Mouse (Mus musculus): ENCODE measurements around the gene Slc4a4.
"Not testable (repeated sequence)": the region's sequence is repeated elsewhere in the genome, so short reads cannot be mapped to it uniquely, and the experiment has no call there.

Gene Slc4a4

DNA sequence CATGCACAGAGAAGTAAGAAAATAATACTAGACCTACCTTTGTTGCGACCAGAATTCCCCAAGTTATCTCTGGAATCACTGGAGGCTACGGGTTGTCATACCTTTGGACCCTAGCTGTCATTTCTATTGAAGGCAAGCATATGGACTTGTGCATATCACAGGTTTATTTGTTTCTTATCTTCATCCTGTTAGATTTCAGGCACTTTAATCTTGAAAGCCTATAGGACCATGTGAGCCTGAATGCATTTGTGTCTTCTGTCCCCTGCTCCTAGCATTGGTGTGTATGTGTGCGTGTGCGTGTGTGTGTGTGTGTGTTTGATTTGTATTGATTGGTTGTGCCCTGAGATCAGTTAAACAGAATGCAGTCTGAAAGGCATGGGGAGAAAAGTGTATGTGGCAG, 185.3 kb downstream of the Slc4a4 start:
- ATAC-seq (ENCODE audit: low TSS enrichment): no peak

DNA sequence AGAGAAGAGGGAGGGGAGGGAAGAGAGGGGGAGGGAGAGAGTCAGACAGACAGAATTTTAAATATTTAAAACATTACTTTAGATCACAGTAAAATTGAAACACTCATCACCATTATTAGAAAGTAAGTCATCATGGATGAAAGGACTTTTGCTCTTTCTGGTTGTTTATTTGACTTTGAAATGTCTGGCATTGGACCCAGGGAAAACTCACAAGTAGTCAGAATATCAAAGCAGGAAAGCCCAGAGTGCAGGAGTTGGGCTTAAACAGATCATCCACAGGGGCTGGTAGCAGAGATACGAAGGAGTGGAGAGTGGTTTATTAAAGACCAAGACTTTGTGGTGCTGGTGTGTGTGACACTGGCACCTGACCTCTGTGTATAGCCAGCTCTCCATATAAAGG, 191.1 kb downstream of the Slc4a4 start:
- no peak for ATAC-seq (ENCODE audit: low TSS enrichment)

DNA sequence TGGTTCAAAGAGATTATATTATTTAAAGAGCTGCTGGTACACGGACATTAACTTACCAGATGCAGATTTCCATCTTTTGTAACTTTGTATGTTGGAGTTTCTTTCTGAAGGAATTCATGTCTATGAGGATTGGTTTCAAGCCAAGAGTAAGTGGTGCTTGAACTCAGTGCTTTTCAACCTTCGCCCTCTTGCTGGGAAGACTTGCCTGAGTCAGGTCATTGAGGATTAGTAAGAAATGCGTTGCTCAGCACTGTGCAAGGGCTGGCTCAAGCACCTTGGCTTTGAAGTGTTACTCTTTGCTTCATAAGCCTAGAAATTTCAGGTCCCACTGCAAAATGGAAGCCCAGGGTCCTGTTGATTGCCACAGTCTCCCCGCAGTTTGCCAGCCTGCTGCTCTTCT, 196.9 kb downstream of the Slc4a4 start:
- no peak for ATAC-seq (ENCODE audit: low TSS enrichment)

DNA sequence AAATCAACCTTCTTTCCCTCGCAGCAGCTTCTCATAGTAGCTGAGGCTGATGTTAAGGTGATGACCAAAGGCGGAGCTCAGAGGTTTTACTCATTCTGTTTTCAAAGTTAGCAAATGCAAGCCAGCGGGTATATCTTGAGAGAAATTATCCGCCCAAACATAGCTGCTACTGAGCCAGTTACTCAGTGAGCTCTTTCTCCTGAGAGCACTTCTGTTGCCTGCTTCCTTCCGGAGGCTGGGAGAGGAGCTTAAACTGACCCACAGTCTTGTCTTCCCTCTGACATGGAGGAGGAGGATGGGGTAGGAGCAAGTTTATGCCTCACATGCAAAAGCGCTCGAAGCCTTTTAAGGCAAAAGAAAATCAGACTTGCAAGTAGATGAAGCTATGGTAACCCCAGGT, 201.3 kb downstream of the Slc4a4 start:
- peak; percentile 75 for ATAC-seq (ENCODE audit: low TSS enrichment)

DNA sequence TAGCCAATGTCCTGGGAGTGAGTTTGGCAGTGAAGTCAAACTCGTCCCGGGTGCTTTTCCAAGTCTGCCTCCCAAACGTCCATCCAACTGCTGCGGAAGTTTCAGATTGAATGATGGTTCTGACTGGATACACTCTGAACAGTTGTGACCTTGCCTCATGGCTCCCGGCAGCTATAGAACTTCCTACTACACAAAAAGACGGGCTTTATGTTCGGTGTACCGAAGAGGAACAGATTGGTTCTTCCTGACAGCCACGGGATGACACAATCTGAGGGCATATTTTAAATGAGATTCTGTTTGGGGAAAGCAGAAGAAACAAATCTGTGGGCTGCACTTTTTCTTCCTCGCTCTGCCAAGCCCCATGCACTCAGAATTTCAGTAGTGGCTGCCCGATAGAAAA, 201.8 kb downstream of the Slc4a4 start:
- peak; percentile 60 for ATAC-seq (ENCODE audit: low TSS enrichment)

DNA sequence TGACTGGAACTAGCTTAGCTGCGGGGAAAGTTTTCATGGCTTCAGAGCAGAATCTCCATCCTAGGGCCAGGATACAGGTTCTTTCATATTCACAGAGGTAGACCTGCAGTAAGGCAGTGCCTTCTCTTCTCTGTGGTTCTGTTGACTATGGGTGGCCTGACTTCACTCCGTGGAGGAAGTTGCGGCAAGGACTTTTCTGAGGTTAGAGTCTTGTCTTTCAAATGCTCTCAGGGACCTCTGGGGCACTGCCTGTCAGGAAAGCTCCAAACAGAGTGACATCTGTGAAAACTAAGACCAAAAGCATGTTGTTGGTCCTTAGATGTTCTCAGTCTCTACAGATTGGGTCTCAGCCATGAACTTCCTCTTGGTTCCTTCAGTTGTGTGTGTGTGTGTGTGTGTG, 203.5 kb downstream of the Slc4a4 start:
- no peak for ATAC-seq (ENCODE audit: low TSS enrichment)

DNA sequence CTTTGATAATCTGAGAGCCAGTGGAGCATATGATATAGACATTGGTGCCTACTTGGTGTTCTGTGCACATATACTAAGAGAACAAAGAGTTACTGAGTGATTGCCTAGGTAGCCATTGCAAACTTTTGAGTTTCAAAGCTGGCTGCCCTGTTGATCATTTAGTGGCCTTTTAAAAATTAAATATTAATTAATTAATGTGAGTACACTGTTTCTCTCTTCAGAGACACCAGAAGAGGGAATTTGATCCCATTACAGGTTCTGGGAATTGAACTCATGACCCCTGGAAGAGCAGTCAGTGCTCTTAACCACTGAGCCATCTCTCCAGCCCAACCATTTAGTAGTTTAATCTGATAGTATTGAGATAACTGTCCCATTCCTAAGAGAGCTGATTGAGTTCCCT, 209.8 kb downstream of the Slc4a4 start:
- ATAC-seq (ENCODE audit: low TSS enrichment): no peak

DNA sequence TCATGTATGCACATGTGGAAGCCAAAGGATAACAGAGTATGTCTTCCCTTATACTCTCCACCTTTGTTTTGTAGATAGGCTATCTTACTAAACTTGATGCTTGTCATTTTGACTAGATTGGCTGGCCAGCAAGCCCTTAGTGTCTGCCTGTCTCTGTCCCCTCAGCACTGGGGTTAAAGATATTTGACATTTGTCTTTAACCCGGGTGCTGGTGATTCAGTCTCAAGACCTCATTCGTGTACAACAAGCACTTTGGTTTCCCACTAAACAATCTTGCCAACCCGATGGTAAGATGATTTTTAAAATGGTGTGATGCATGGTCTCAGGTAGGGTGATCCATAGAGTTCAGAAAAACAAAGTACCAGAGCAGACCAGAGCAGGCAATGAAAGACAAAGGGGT, 210.7 kb downstream of the Slc4a4 start:
- no peak for ATAC-seq (ENCODE audit: low TSS enrichment)

DNA sequence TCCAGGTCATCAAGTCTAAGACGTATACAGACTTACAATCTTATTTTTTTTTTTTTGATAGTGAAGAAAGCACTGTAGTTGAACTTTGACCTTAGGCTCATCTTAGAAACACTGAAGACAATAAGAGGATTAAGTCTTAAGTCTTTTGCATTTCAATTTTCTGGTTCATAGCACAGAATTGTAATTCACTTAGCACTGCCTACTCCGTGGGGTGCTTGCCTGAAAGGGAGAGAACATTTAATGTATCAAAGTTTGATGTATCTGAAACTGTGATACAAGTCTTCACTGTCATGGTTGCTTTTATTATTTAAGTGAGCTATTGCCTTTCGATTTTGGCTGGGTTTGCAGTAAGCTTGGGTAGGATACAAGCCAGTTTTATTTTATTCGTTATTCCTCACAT, 211.5 kb downstream of the Slc4a4 start:
- ATAC-seq (ENCODE audit: low TSS enrichment): no peak

DNA sequence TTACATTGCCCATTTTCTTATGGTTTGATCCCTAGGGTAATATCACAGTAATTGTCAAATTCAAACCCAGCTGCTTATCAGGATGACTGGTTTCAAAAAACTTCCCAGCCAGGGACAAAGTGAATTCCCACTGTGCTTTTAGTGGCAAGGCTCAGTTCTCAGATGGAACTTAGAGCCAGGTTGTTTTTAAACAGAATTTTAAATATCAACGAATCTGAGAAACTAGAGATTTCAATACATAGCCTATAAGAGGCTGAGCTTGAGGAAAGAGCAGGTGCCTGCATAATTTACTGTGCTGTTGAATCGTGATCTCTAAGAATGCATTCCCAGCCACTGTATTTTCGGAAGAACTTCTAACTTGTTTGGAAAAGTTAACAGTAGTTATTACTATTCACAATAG, 213.3 kb downstream of the Slc4a4 start:
- ATAC-seq (ENCODE audit: low TSS enrichment): no peak

DNA sequence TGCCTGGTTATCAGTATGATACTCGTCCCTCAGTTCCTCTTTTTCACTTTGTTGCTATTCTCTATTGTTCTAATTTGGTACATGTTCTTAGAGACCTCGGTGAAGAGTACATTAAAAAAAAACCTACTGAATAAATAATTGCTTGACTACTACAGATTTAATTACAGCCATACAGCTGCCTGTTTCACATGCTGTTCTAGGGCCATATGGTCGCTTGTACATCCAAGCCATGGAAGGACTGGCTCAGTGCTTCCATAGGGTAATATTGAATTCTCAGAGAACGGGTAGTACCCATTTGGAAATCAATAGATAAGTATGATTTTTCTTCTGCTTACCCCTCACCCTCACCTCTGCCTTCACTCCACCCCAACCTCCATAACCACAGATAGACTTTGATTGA, 215.9 kb downstream of the Slc4a4 start:
- ATAC-seq (ENCODE audit: low TSS enrichment): no peak

DNA sequence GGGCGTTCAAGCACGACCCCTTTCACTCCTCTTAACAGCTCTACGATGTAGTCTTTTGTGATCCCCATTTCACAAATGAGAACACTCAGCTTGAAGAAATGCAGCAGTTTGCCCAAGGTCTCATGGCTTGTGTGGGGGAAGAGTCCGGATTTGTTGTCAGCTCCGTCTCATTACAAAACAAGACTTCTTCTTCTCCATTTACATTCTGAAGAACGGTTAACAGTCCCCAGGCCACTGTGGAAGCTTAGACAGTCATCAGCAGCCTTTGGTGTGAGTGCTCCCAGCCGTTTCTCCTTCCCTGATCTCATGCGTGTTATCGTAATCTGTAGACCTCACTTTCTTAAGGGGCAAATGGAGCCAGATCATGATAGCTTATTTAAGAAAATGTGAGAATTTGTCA, 218.7 kb downstream of the Slc4a4 start:
- no peak for ATAC-seq (ENCODE audit: low TSS enrichment)

DNA sequence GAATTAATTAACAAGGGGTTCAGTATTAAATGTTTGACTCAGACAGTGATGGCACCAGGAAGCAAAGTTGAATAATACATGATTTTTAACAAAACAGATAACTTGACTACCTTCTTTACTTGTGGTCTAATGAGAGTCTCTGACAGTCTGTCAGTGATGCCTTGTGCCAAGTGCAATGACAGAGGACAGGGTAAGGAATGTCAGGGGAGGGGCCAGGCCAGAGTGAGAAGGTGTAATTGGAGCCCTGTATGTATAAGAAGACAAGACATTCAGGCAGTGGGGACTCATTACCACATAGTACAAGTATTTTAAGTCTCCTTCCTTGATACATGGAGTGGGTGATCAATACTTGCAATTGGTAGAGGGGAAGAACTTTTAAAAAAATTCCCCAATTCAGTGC, 219.6 kb downstream of the Slc4a4 start:
- ATAC-seq (ENCODE audit: low TSS enrichment): no peak

DNA sequence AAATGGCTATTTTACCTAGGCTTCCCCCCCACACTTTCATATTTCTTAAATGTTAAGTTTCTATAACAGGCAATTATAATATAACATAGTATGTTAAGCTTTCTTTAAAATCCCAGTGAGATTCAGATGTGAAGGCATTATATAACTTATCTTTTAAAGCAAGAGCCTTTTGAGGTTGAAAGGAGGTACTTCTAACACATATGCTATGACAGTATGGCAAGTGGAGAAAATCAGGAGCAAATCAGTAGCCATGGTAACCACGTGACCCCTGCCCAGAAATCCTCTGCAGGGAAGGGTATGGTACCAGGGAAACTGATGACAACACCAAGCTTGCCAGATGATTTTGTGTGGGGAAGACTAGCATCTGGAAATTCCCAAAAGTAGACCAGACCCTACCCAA, 222.2 kb downstream of the Slc4a4 start:
- ATAC-seq (ENCODE audit: low TSS enrichment): peak; percentile 81

DNA sequence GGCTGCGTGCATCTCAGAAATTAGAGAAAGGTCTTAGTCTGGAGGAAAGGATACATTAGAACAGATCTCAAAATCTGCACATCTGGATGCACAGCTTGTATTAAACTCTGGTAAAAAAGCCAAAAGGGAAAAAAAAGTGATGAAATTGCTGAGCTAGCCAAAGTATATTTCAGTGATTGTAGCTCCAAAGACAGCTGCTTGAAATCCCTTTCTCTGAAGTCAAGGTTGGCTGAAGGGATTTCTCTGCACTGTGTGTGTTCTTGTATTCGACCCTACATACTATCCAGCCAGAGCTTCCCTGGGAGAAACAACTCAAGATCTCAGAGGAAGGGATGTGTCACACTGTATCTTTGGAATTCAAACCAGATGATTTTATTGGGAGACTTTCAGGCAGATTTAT, 223.2 kb downstream of the Slc4a4 start:
- ATAC-seq (ENCODE audit: low TSS enrichment): no peak

DNA sequence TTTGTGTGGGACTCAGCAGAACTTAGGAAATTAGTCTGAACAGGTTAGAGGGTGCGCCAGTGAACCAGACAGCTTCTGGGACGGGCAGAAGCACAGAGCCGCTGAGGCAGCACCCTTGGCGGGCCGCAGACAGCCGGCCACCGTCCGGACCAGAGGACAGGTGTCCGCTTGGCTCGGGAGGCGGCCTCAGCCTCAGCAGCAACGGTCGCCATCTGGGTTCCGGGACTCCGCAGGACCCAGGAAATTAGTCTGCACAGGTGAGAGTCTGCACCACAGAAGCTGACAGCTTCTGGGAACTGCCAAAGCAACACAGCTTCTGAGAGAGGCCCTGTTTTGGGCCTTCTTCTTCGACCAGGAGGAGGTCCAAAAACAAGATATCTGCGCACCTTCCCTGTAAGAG, 225.4 kb downstream of the Slc4a4 start:
- not testable (repeated sequence) for ATAC-seq (ENCODE audit: low TSS enrichment)

DNA sequence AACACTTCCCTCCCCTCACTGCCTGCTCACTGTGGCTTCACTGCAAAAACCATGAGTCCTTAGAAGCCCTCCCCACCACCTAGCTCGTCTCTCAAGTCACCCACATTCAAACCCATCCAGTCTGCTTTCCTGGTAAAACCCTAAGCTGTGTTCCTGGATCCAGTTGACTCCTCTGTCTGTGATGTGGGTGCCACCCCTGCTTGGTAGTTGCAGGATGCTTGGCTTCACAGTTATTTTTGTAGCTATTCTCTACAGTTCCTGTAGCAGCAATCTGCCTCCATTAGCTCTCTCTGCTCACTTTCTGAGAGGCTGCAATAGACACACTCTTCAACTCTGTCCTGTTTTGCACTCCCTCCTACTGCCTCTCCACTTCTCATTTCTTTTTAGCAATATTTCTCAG, 234.3 kb downstream of the Slc4a4 start:
- ATAC-seq (ENCODE audit: low TSS enrichment): peak; percentile 97

DNA sequence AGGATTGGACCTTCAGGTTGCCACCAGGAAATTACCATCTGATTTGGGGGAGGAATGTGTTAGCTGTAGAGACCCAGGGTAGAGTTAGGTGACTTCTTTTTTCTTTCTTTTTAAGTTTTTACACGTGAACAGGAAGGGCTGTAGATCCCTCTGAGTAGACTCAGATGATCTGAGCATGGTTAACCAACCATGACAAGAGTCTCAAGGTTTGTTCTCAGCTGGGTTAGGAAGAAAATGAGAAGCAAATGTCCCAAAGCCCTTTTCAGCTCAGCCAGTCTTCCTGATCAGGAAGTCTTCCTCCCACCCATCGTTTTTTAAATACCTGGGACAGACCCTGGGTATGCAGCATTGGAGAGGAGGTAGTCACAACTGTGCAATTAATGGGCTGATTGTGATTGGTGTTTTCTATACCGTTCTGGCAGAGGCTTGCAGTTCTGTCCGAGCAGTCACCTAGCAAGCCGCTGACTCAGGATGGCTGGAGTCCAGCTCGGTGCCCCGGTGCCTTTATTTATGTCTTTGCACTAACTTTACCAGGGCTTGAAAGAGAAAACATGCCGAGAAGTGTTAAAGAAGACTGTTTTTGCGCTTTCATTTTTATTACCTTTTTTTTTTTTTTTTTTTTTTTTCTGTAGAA, 236.8 kb downstream of the Slc4a4 start:
- ATAC-seq (ENCODE audit: low TSS enrichment): no peak

DNA sequence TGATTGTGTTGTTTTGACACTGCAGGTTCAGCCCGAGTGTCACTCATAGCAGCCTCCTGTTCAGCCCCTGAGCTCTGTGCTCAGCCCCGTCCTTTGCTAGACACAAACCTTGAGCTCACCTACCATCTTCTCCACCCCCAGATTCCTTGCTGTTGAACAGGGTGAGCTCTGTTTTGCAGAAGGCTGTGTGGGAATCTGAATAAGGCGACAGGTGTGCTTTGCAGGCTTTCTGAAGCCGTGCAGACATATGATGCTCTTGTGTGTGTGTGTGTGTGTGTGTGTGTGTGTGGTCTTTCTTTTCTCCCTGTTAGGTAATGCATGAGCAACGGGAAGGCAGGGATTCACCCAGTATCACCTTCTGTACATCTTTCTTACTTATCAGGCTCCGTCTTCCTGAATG, 241.6 kb downstream of the Slc4a4 start:
- ATAC-seq (ENCODE audit: low TSS enrichment): peak; percentile 34

DNA sequence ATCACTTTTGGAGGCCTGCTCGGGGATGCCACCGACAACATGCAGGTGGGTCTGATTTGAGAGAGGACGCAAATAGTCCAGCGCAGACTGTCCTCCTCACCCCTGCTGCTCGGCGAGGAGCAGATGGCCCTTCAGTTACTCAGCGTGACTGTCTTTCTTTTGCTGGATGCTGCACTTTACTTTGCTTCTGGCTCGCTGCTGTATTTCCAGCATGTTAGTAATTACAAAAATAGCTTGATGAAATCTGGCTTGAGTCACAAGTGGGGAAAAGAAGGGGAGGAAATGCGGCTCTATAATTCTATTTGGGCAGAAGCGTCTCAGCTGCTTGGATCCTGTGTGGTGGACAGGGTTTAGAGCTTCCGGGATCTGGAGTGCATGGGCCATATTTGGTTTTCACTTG, 249.2 kb downstream of the Slc4a4 start:
- peak; percentile 86 for ATAC-seq (ENCODE audit: low TSS enrichment)

DNA sequence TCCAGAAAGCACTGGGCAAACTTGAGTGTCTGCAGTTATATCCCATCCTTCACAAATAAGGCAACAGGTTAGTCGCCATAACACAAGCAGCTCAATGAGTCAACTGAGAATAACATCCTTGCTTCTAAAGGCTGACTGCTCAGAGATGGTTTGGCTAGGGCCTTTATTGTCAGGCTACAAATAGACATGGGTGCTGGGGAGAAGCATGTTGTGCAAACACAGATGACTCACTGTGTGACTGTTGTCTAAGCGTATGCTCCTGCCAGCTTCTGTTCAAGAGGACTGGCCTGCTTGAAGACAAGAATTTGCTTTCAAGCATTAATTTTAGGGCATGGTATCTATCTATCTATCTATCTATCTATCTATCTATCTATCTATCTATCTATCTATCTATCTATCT, 253.5 kb downstream of the Slc4a4 start:
- peak; percentile 45; the same call in 1 of the 2 replicates for ATAC-seq (ENCODE audit: low TSS enrichment)

DNA sequence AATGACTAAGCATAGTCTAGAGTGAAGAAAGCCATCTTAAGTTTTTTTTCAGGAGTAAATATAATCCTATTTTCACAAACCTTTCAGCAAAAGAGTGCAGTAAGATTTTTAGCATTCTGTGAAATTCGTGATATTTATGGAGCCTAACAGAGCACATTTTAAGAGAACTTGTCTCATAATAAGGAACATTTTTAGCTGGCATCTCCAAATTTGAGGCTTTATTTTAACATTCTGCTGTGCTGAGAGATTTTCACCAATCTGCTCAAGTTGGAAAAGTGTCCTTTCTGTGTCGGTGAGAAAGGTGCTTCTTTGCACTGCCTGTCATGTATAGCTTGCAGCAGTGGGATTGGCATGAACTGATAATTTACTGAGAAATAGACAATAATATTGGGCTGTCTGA, 255.1 kb downstream of the Slc4a4 start:
- peak; percentile 90 for ATAC-seq (ENCODE audit: low TSS enrichment)

DNA sequence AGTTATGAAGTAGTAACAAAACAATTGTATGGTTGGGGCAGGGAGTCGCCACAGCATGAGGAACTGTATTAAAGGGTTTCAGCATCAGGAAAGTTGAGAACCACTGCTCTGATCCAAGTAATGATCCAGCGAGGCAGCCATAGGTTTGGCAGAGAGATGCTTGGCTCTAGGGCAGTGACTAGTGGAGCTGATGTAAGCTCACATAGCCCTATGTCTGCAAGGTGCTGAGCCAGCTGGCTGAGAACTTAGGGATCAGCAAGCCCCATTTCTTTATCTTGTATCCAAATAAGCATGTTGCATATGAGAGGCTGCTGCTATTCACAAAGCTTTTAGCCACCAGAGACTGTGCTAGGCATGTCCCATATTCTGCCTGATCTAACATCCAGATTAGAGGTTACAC, 259.7 kb downstream of the Slc4a4 start:
- no peak for ATAC-seq (ENCODE audit: low TSS enrichment)

DNA sequence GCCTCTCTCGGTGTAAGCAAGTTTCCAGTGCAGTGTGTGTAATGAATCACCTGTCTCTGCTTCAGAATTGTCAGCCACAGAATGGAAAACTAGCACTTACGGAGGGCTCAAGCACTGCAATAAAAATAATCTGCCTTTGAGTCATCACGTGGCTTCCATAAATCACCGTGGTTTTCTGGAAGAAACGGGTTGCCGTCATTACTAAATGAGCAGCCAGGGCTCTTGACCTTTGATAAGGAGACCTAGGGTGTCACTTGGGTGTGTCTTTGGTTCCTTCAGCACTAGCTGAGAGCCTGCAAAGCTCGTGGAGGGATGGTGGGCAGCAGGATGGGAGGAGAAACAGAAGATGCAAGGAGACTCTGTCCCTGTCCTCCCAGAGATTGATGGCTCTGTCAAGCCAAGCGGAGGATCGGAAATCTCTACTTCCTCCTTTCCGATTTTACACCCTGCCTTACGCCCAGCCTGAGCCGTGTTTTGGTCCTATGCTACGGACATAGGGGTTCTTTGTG, 260.7 kb downstream of the Slc4a4 start:
- no peak for ATAC-seq (ENCODE audit: low TSS enrichment)
